Mouse (Mus musculus): ENCODE data around the gene Rasgef1b. TPM values are rescaled to one million over a fixed set of nuclear protein-coding genes. Genes with fewer than 3 reads are reported as not detected.

Gene Rasgef1b
- polyA plus RNA-seq, 1 experiment = 0.26 TPM

GRCm38 (mm10) chr5:99496931-99497782 lies 231.7 kb downstream of the Rasgef1b start:
- H3K27me3 ChIP-seq (ENCODE audit: control insufficient read depth, insufficient read depth, insufficient read length) = no peaks in the 10 kb centered on the region
- no peak overlapping the region for H3K4me3 ChIP-seq
- TF ChIP-seq MYOG (IDR thresholded peaks at IDR 0.05; ENCODE audit: control insufficient read depth in 1 of 3, insufficient read depth in 1 of 3, insufficient read length in 2 of 3, low read depth in 2 of 3) = peak in 2 of 3 experiments; percentile 19 to 53
- no peak for TF ChIP-seq E2F4 (IDR thresholded peaks at IDR 0.05; ENCODE audit: insufficient read depth)
- TF ChIP-seq POLR2A (IDR thresholded peaks at IDR 0.05; ENCODE audit: insufficient read length, low read depth) = no peak
- no peak for TF ChIP-seq REST (IDR thresholded peaks at IDR 0.05; ENCODE audit: insufficient read depth, insufficient read length)
- TF ChIP-seq MYOD1 (IDR thresholded peaks at IDR 0.05; ENCODE audit: control insufficient read depth in 1 of 3, insufficient read length in 2 of 3, low read depth in 2 of 3) = peak in 2 of 3 experiments; percentile 50 to 75
- TF ChIP-seq TCF12 (IDR thresholded peaks at IDR 0.05; ENCODE audit: insufficient read depth, poor library complexity, severe bottlenecking) = peak; percentile 90
- TF ChIP-seq POLR2AphosphoS2 (IDR thresholded peaks at IDR 0.05; ENCODE audit: insufficient read length, low read depth) = no peak
- H3K36me3 ChIP-seq (ENCODE audit: control insufficient read depth, insufficient read depth) = no peaks in the 10 kb centered on the region
- no peak overlapping the region for H3ac ChIP-seq (ENCODE audit: control insufficient read depth, insufficient read length)
- peak overlapping the region; percentile 25 for H3K4me2 ChIP-seq (ENCODE audit: low read depth)
- no peaks in the 10 kb centered on the region for H3K79me2 ChIP-seq (ENCODE audit: control insufficient read depth, insufficient read depth)

DNA sequence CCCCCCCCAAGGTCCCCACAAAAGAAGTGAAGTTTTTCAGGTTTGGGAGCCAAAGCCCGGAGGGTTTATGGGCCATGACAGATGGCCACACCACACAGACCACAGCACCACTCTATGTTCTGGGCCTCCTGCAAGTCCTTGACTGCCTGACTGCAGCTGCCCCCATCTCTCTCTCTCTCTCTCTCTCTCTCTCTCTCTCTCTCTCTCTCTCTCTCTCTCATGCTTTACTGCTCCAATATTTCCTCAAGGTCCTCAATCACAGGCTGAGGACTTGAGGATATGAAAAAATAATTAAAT lies 232.8 kb downstream of the Rasgef1b start:
- TF ChIP-seq TCF3 (IDR thresholded peaks at IDR 0.05; ENCODE audit: insufficient read length, low read depth) (peak; percentile 74), MYOG (IDR thresholded peaks at IDR 0.05; ENCODE audit: control insufficient read depth in 1 of 3, insufficient read depth in 1 of 3, insufficient read length in 2 of 3, low read depth in 2 of 3) (peak; percentile 62 to 91 (median 82)), SRF (IDR thresholded peaks at IDR 0.05; ENCODE audit: control insufficient read depth, insufficient read length, low read depth) (no peak), TCF12 (IDR thresholded peaks at IDR 0.05; ENCODE audit: insufficient read depth, poor library complexity, severe bottlenecking) (peak; percentile 73), POLR2AphosphoS2 (IDR thresholded peaks at IDR 0.05; ENCODE audit: insufficient read length, low read depth) (no peak), MYOD1 (IDR thresholded peaks at IDR 0.05; ENCODE audit: control insufficient read depth in 1 of 3, insufficient read length in 2 of 3, low read depth in 2 of 3) (peak; percentile 84 to 92 (median 91))
- no peaks in the 10 kb centered on the region for H3K36me3 ChIP-seq (ENCODE audit: control insufficient read depth, insufficient read depth)

GRCm38 (mm10) chr5:99495354-99496156 lies 233.3 kb downstream of the Rasgef1b start:
- Histone ChIP-seq H3ac (ENCODE audit: control insufficient read depth, insufficient read length) (no peak overlapping the region), H3K4me3 (no peak overlapping the region), H3K79me2 (ENCODE audit: control insufficient read depth, insufficient read depth) (no peaks in the 10 kb centered on the region), H3K36me3 (ENCODE audit: control insufficient read depth, insufficient read depth) (no peaks in the 10 kb centered on the region), H3K4me2 (ENCODE audit: low read depth) (no peak overlapping the region), H3K27me3 (ENCODE audit: control insufficient read depth, insufficient read depth, insufficient read length) (no peaks in the 10 kb centered on the region)
- no peak for TF ChIP-seq SRF (IDR thresholded peaks at IDR 0.05; ENCODE audit: control insufficient read depth, insufficient read length, low read depth)
- no peak for TF ChIP-seq MYOG (IDR thresholded peaks at IDR 0.05; ENCODE audit: control insufficient read depth in 1 of 3, insufficient read depth in 1 of 3, insufficient read length in 2 of 3, low read depth in 2 of 3)
- no peak for TF ChIP-seq E2F4 (IDR thresholded peaks at IDR 0.05; ENCODE audit: insufficient read depth)
- TF ChIP-seq REST (IDR thresholded peaks at IDR 0.05; ENCODE audit: insufficient read depth, insufficient read length) = no peak
- no peak for TF ChIP-seq POLR2AphosphoS2 (IDR thresholded peaks at IDR 0.05; ENCODE audit: insufficient read length, low read depth)
- TF ChIP-seq TCF12 (IDR thresholded peaks at IDR 0.05; ENCODE audit: insufficient read depth, poor library complexity, severe bottlenecking) = no peak
- no peak for TF ChIP-seq MYOD1 (IDR thresholded peaks at IDR 0.05; ENCODE audit: control insufficient read depth in 1 of 3, insufficient read length in 2 of 3, low read depth in 2 of 3)
- TF ChIP-seq POLR2A (IDR thresholded peaks at IDR 0.05; ENCODE audit: insufficient read length, low read depth) = no peak
- TF ChIP-seq USF1 (IDR thresholded peaks at IDR 0.05; ENCODE audit: low read depth) = no peak
- TF ChIP-seq TCF3 (IDR thresholded peaks at IDR 0.05; ENCODE audit: insufficient read length, low read depth) = no peak
- no peak for TF ChIP-seq CEBPB (IDR thresholded peaks at IDR 0.05; ENCODE audit: insufficient read depth, poor library complexity, severe bottlenecking)
- no peak for TF ChIP-seq MAX (IDR thresholded peaks at IDR 0.05; ENCODE audit: low read depth)

More for the DNA sequence above, 232.8 kb downstream of the Rasgef1b start:
- Histone ChIP-seq H3K27me3 (ENCODE audit: control insufficient read depth, insufficient read depth, insufficient read length) (no peaks in the 10 kb centered on the region), H3K4me2 (ENCODE audit: low read depth) (peak overlapping the region; percentile 22), H3K79me2 (ENCODE audit: control insufficient read depth, insufficient read depth) (no peaks in the 10 kb centered on the region), H3ac (ENCODE audit: control insufficient read depth, insufficient read length) (no peak overlapping the region), H3K4me3 (no peak overlapping the region)

DNA sequence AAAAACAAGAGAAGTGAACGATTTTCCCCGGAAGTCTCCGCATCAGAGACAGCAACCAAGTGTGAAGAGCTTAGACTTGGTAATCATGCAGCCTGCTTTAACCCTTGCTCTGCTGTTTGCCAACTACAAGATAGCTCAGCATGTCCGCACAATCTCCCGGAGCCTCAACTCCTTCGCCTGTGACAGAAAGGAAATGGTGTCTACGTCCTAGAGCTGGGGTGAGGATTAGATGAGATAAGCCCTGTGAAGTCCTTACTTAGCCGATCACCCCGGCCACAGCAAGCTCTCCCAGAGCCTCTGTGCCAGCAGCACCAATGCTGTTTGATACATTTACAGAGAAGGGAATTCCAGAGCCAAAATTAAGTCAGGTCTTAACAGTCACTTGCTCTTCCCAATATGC lies 235.0 kb downstream of the Rasgef1b start:
- no peaks in the 10 kb centered on the region for H3K36me3 ChIP-seq (ENCODE audit: control insufficient read depth, insufficient read depth)
- no peak for TF ChIP-seq TCF12 (IDR thresholded peaks at IDR 0.05; ENCODE audit: insufficient read depth, poor library complexity, severe bottlenecking)
- TF ChIP-seq MYOG (IDR thresholded peaks at IDR 0.05; ENCODE audit: control insufficient read depth in 1 of 3, insufficient read depth in 1 of 3, insufficient read length in 2 of 3, low read depth in 2 of 3) = no peak
- no peak for TF ChIP-seq E2F4 (IDR thresholded peaks at IDR 0.05; ENCODE audit: insufficient read depth)
- no peak for TF ChIP-seq MAX (IDR thresholded peaks at IDR 0.05; ENCODE audit: low read depth)
- TF ChIP-seq SRF (IDR thresholded peaks at IDR 0.05; ENCODE audit: control insufficient read depth, insufficient read length, low read depth) = no peak
- TF ChIP-seq REST (IDR thresholded peaks at IDR 0.05; ENCODE audit: insufficient read depth, insufficient read length) = no peak
- TF ChIP-seq USF1 (IDR thresholded peaks at IDR 0.05; ENCODE audit: low read depth) = no peak
- TF ChIP-seq CEBPB (IDR thresholded peaks at IDR 0.05; ENCODE audit: insufficient read depth, poor library complexity, severe bottlenecking) = no peak
- TF ChIP-seq POLR2A (IDR thresholded peaks at IDR 0.05; ENCODE audit: insufficient read length, low read depth) = no peak
- TF ChIP-seq TCF3 (IDR thresholded peaks at IDR 0.05; ENCODE audit: insufficient read length, low read depth) = no peak
- TF ChIP-seq MYOD1 (IDR thresholded peaks at IDR 0.05; ENCODE audit: control insufficient read depth in 1 of 3, insufficient read length in 2 of 3, low read depth in 2 of 3) = no peak
- TF ChIP-seq POLR2AphosphoS2 (IDR thresholded peaks at IDR 0.05; ENCODE audit: insufficient read length, low read depth) = no peak
- no peak overlapping the region for H3K4me2 ChIP-seq (ENCODE audit: low read depth)
- no peak overlapping the region for H3ac ChIP-seq (ENCODE audit: control insufficient read depth, insufficient read length)
- H3K79me2 ChIP-seq (ENCODE audit: control insufficient read depth, insufficient read depth) = no peaks in the 10 kb centered on the region
- no peaks in the 10 kb centered on the region for H3K27me3 ChIP-seq (ENCODE audit: control insufficient read depth, insufficient read depth, insufficient read length)
- no peak overlapping the region for H3K4me3 ChIP-seq
